Mouse (Mus musculus) lung, adult 2 months (tissue): ENCODE results near the gene Itgb1bp1. TPM values are rescaled to one million over a fixed set of nuclear protein-coding genes. Genes with fewer than 3 reads are reported as not detected.
A peak's percentile ranks its signal among the peaks of the same experiment; 100 is the strongest.

ENCODE experiments used
- DNase-seq: peaks from one replicate; pipeline ENCODE4 v3.0.0; 2022
- H3K4me1 ChIP-seq: fragments of 200-500 bp; 2 replicates; pipeline ENCODE4 v1.6.1; 2011; ENCODE audit warnings: low read length; ENCODE audit not compliant: control insufficient read depth, insufficient read depth
- H3K4me3 ChIP-seq: fragments of 200-500 bp; replicated peaks from 2 replicates; pipeline ENCODE3; 2011; ENCODE audit warnings: low read depth, mild to moderate bottlenecking, control low read depth, low read length; ENCODE audit errors: extremely low read depth
- CTCF ChIP-seq: fragments of 200-500 bp; IDR thresholded peaks from 2 replicates; pipeline ENCODE4 v1.5.1; 2011; ENCODE audit warnings: mild to moderate bottlenecking, low read length, control low read depth; ENCODE audit not compliant: insufficient read depth
- POLR2A ChIP-seq: fragments of 200-500 bp; IDR thresholded peaks from 2 replicates; pipeline ENCODE4 v1.6.1; 2011; ENCODE audit warnings: low read depth, mild to moderate bottlenecking, control low read depth, low read length, borderline replicate concordance; ENCODE audit errors: extremely low read depth
- WGBS: fragments of 180-500 bp; shearing (Covaris S2); methylation state at CpG from one replicate; pipeline ENCODE4 v1.1.7; 2018; 5-methylcytosine and 5-hydroxymethylcytosine counted together
- polyA plus RNA-seq: library from polyadenylated mRNA; depleted of rRNA; stranded (reverse); fragments of >200 nt; gene quantifications from 2 replicates; pipeline ENCODE4 v1.2.3, GENCODE M21; 2012; rRNA removed

Gene Itgb1bp1
- polyA plus RNA-seq, result 10.2 and 14.0 TPM in 2 replicates

- DNase-seq, result peak; percentile 99
- H3K4me3 ChIP-seq, result peak within 1 kb of the TSS; percentile 95
- WGBS, result under 1% methylated on average over 28 of the region's 28 CpGs
- peaks cover 10% of the 10 kb centered on the region for H3K4me1 ChIP-seq
- TF ChIP-seq POLR2A (no peak), CTCF (no peak)
Measured at GRCm38 (mm10) chr12:21286243-21286622, at the start of gene Itgb1bp1. TSS of gene Itgb1bp1 (minus strand) at chr12:21286284.

- no peak for DNase-seq
- 39% methylated on average over 7 of the region's 7 CpGs for WGBS
- TF ChIP-seq CTCF, result no peak
- no peak for TF ChIP-seq POLR2A
- Histone ChIP-seq H3K4me1 (no peaks in the 10 kb centered on the region; the same call in 1 of the 2 replicates), H3K4me3 (no peak overlapping the region)
Measured at GRCm38 (mm10) chr12:21335869-21336268, 49.8 kb upstream of the Itgb1bp1 start.

GRCm38 (mm10) chr12:21333766-21334165 lies 47.7 kb upstream of the Itgb1bp1 start:
- H3K4me1 ChIP-seq, result no peaks in the 10 kb centered on the region; the same call in 1 of the 2 replicates
- H3K4me3 ChIP-seq, result no peak overlapping the region
- 82% methylated on average over 5 of the region's 5 CpGs for WGBS
- DNase-seq, result no peak
- no peak for TF ChIP-seq CTCF
- TF ChIP-seq POLR2A, result no peak

GRCm38 (mm10) chr12:21333021-21333420 lies 46.9 kb upstream of the Itgb1bp1 start:
- WGBS, result 94% methylated on average over 7 of the region's 7 CpGs
- H3K4me3 ChIP-seq, result no peak overlapping the region

GRCm38 (mm10) chr12:21331711-21332110 lies 45.6 kb upstream of the Itgb1bp1 start:
- no peak for DNase-seq
- Histone ChIP-seq H3K4me3 (no peak overlapping the region), H3K4me1 (no peaks in the 10 kb centered on the region; the same call in 1 of the 2 replicates)
- TF ChIP-seq CTCF (no peak), POLR2A (no peak)
- WGBS, result 71% methylated on average over 6 of the region's 6 CpGs

More at GRCm38 (mm10) chr12:21333021-21333420, 46.9 kb upstream of the Itgb1bp1 start:
- no peak for TF ChIP-seq POLR2A
- TF ChIP-seq CTCF, result no peak
- no peak for DNase-seq
- H3K4me1 ChIP-seq, result no peaks in the 10 kb centered on the region; the same call in 1 of the 2 replicates

GRCm38 (mm10) chr12:21330961-21331576 lies 45.0 kb upstream of the Itgb1bp1 start:
- Histone ChIP-seq H3K4me3 (no peak overlapping the region), H3K4me1 (no peaks in the 10 kb centered on the region; the same call in 1 of the 2 replicates)
- TF ChIP-seq CTCF (no peak), POLR2A (no peak)
- no peak for DNase-seq
- WGBS, result 78% methylated on average over 10 of the region's 10 CpGs

DNA sequence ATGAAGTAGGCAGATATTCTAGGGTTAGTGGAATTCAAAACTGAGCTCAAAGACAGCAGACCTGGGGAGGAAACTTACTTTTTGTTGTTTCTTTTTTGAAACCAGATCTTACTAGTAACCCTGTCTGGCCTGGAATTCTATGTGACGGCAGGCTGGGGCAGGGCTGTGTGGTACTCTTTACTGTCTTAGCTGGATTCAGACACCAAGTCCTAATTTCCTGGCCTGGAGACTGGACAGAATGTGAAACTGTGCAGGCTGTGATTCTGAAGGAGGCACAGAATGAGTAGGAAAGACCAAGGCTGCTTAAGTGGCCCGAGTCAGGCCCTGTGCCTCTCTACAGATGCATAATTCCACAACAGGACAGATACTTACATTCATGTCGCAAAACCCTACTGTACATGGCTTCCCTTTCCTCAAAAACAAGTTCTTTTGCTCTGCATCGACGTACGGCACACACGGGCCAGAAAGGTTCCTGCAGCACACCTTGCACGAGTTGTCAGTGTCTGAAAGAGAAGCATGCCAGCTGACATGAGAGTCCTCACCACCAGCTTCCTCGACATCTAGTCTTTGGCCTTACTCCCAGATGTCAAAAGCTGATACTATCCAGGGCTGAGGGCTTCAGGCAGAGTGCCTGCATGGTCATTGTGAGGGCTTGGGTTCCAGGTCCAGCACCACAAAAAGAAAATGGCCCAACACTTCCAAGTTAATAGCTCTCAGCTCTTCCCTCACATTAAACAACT lies 43.7 kb upstream of the Itgb1bp1 start:
- DNase-seq, result no peak
- Histone ChIP-seq H3K4me3 (no peak overlapping the region), H3K4me1 (no peaks in the 10 kb centered on the region)
- TF ChIP-seq CTCF (no peak), POLR2A (no peak)
- WGBS, result 72% methylated on average over 9 of the region's 9 CpGs

GRCm38 (mm10) chr12:21326325-21326724 lies 40.2 kb upstream of the Itgb1bp1 start:
- DNase-seq, result no peak
- 71% methylated on average over 3 of the region's 3 CpGs for WGBS
- TF ChIP-seq CTCF (no peak), POLR2A (no peak)
- no peak overlapping the region for H3K4me3 ChIP-seq
- H3K4me1 ChIP-seq, result no peaks in the 10 kb centered on the region; the same call in 1 of the 2 replicates

GRCm38 (mm10) chr12:21325266-21325665 lies 39.2 kb upstream of the Itgb1bp1 start:
- H3K4me1 ChIP-seq, result peaks cover 6% of the 10 kb centered on the region
- H3K4me3 ChIP-seq, result no peak overlapping the region
- no peak for TF ChIP-seq POLR2A
- no peak for TF ChIP-seq CTCF
- WGBS, result 91% methylated on average over 8 of the region's 8 CpGs
- no peak for DNase-seq
